Mouse (Mus musculus) limb, embryonic 13.5 days (tissue): ENCODE data around the gene Trip11. TPM values are rescaled to one million over a fixed set of nuclear protein-coding genes. Genes with fewer than 3 reads are reported as not detected.
"Not testable (repeated sequence)": the region's sequence is repeated elsewhere in the genome, so short reads cannot be mapped to it uniquely, and the experiment has no call there.

Experiments used
- ATAC-seq: fragments of 200-750 bp; cut with Nextera tagmentation; 2 replicates; pipeline ENCODE4 v1.8.0; 2017; ENCODE audit warnings: low read depth, moderate number of reproducible peaks, moderate TSS enrichment; ENCODE audit not compliant: low FRiP score
- H3K27ac ChIP-seq: fragments of 300-500 bp; sonication (generic); 2 replicates; pipeline ENCODE4 v1.5.1; 2015; ENCODE audit warnings: inconsistent platforms, mild to moderate bottlenecking, moderate library complexity
- H3K27me3 ChIP-seq: fragments of 300-500 bp; sonication (generic); 2 replicates; pipeline ENCODE4 v1.6.1; 2015; ENCODE audit warnings: mild to moderate bottlenecking, inconsistent platforms
- H3K36me3 ChIP-seq: fragments of 300-500 bp; sonication (generic); 2 replicates; pipeline ENCODE4 v1.6.1; 2015; ENCODE audit warnings: inconsistent platforms, mild to moderate bottlenecking, moderate library complexity
- H3K4me1 ChIP-seq: fragments of 300-500 bp; sonication (generic); 2 replicates; pipeline ENCODE4 v1.6.1; 2015; ENCODE audit warnings: inconsistent platforms
- H3K4me2 ChIP-seq: fragments of 300-500 bp; sonication (generic); replicated peaks from 2 replicates; pipeline ENCODE4 v1.6.1; 2015; ENCODE audit warnings: inconsistent platforms, mild to moderate bottlenecking, moderate library complexity
- H3K4me3 ChIP-seq: fragments of 300-500 bp; sonication (generic); 2 replicates; pipeline ENCODE4 v1.5.1; 2015; ENCODE audit warnings: moderate library complexity, mild to moderate bottlenecking, inconsistent platforms
- H3K9ac ChIP-seq: fragments of 300-500 bp; sonication (generic); 2 replicates; pipeline ENCODE4 v1.6.1; 2015; ENCODE audit warnings: mild to moderate bottlenecking, inconsistent platforms
- H3K9me3 ChIP-seq: fragments of 300-500 bp; sonication (generic); 2 replicates; pipeline ENCODE4 v1.6.1; 2016; ENCODE audit warnings: inconsistent platforms
- WGBS: fragments of 180-500 bp; shearing (Covaris S2); methylation state at CpG from one replicate; pipeline ENCODE4 v1.1.7; 2015; 5-methylcytosine and 5-hydroxymethylcytosine counted together
- polyA plus RNA-seq: library from polyadenylated mRNA; unstranded; fragments of >200 nt; fragmentation: Nextera tagmentation; extraction: Ambion mirVana; gene quantifications from 2 replicates; pipeline ENCODE4 v1.2.1, GENCODE M21; 2015

Trip11 gene
- polyA plus RNA-seq = 29.7 and 33.4 TPM in 2 replicates

DNA sequence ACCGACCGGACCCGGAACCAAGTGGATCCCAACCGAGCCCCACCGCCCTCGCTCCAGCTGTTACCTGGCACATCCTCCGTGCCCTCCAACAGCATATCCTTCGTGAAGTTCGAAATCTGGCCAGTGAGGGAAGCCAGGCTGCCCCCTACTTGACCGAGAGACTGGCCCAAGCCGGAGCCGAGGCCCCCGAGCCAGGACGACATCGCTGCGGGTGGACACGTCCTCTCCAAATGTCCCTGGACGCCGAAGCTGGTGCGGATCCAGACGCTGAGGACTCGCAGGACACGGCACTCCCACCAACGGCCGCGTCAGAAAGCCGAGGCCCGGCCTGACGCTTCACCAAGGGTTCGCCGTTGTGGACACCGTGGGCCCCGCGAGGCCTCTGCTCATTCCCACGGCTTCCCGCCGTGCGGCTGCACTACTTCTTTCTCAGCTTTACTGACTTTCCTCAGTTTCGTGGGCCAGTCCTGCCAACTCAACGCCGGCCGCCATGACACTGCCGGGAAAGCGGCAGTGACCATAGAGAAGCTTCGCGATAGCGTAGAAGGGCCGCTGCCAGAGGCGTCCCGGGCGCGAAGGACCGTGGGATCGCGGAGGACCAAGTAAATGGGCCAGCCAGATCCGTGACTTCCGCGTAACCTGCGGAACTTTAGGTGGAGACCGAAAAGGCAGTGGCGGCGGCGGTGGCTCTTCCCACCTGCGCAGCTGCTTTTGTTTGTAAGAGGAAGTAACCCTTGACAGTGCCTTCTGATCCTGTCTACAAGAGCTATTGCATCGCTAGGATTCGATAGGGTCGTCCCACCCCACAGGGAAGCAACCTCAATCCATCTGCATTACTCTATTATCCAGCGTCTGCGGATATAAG is at the start of gene Trip11:
Gene Trip11, minus strand, starts transcription at position 642 of the 865 bp plus-strand sequence.
- Histone ChIP-seq H3K9ac (peak within 1 kb of the TSS; percentile 94), H3K27me3 (no peaks in the 10 kb centered on the region), H3K4me3 (peak within 1 kb of the TSS; percentile 89), H3K4me1 (peaks cover 18% of the 10 kb centered on the region), H3K36me3 (peaks cover 16% of the 10 kb centered on the region), H3K27ac (peak within 1 kb of the TSS; percentile 91), H3K9me3 (no peaks in the 10 kb centered on the region), H3K4me2 (peak within 1 kb of the TSS; percentile 79)
- WGBS = under 1% methylated on average over 69 of the region's 69 CpGs
- peak; percentile 96 for ATAC-seq

DNA sequence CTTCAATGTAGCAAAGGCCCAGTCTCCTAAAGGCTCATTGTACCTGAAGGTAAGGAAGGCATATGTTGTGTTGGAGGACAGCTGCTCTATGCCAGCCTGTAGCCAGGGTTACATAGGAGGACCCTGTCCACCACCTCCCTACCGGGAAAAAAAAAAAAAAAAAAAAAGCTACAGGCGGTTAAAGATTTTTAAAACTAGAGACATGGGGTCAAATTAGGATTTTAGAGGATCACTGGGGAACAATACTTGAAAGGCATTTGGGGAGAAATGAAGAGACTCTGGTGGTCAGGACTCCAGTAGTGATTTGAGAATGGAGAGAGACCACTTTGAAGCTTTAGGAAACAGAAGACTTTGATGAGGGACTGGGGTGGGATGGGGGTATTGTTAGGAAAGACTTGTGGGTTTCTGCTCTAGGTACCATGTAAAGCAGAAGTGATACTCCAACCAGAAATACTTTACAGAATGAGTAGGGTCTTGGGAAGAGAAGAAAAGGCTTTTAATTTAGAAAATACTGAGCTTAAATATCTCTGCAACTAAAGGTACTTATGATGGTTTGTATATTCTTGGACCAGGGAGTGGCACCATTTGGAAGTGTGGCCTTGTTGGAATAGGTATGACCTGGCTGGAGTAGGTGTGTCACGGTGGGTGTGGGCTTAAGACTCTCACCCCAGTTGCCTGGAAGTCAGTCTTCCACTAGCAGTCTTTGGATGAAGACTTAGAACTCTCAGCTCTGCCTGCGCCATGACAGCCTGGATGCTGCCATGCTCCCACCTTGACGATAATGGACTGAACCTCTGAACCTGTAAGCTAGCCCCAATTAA is 46.1 kb upstream of the Trip11 start:
- H3K36me3 ChIP-seq = not testable (repeated sequence)
- WGBS = 80% methylated on average over 5 of the region's 5 CpGs

DNA sequence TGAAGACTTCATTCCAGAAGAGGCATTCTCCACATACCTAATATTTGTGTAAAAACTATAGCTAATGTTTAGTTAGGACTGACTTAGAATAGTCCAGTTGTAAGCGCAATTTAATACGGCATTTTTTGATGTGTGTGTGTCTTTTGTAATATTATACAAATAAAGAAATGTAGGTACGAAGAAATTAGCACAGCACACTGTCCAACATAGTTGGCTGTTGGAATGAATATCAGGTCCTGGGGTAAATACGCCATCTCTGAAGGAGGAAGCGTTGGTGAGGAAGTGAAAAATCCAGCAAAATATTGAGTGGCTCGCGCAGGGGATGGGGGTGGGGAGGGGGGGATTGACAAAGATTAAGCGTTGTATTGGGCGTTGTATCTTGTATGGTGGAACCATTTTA is 45.5 kb upstream of the Trip11 start:
- Histone ChIP-seq H3K9ac (peak overlapping the region; percentile 45), H3K9me3 (no peaks in the 10 kb centered on the region), H3K27me3 (no peaks in the 10 kb centered on the region), H3K4me3 (peak overlapping the region; percentile 80), H3K4me1 (peaks cover 12% of the 10 kb centered on the region), H3K27ac (0 out of 2 replicates have a peak overlapping the region, but pooled peaks have one; percentile 3), H3K4me2 (peak overlapping the region; percentile 52), H3K36me3 (no peaks in the 10 kb centered on the region)
- no peak for ATAC-seq
- WGBS = 51% methylated on average over 9 of the region's 9 CpGs

More for the DNA sequence above, 46.1 kb upstream of the Trip11 start:
- H3K9me3 ChIP-seq, ATAC-seq, H3K9ac ChIP-seq, H3K27me3 ChIP-seq: not testable (repeated sequence)
- Histone ChIP-seq H3K4me3 (peak overlapping the region; percentile 80; the same call in 1 of the 2 replicates), H3K4me1 (peaks cover 12% of the 10 kb centered on the region), H3K27ac (0 out of 2 replicates have a peak overlapping the region, but pooled peaks have one; percentile 3), H3K4me2 (peak overlapping the region; percentile 52)

DNA sequence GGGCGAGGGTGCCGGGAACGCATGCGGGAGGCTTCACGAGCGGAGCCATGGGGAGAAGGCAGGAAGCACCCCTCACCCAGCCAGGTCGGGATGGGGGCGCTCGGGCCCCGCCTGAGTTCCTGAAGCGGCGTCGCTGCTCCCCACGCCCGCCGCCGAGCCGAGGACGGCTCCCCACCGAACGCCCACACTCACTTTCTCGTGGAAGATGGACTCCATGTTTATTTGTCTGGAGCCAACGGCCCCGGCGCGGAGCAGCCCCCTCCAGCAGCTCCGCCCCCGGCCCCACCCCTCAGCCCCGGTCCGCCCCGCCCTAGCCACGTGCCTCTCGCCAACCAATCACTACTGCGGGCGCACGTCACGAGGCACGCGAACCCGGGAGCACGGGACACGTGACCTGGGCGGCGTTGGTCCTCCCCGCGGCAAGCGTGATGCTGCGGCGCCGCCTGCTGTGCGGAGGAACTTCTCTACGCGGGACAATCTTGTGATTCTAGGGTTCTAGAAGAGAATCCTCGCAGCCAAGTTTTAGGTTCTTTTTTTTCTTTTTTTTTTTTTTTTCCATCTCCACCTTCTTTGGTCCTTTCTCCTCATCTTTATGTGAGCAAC is 45.0 kb upstream of the Trip11 start, which contains the start of gene Atxn3:
Gene Atxn3, minus strand, starts transcription at position 305 of the 603 bp plus-strand sequence.
- Histone ChIP-seq H3K9ac (peak within 1 kb of the TSS; percentile 85), H3K27me3 (no peaks in the 10 kb centered on the region), H3K4me2 (peak within 1 kb of the TSS; percentile 66), H3K36me3 (no peaks in the 10 kb centered on the region), H3K27ac (peak within 1 kb of the TSS; percentile 22; the same call in 1 of the 2 replicates), H3K4me1 (peaks cover 12% of the 10 kb centered on the region), H3K9me3 (no peaks in the 10 kb centered on the region), H3K4me3 (peak within 1 kb of the TSS; percentile 80)
- WGBS = under 1% methylated on average over 49 of the region's 54 CpGs
- peak; percentile 99 for ATAC-seq

DNA sequence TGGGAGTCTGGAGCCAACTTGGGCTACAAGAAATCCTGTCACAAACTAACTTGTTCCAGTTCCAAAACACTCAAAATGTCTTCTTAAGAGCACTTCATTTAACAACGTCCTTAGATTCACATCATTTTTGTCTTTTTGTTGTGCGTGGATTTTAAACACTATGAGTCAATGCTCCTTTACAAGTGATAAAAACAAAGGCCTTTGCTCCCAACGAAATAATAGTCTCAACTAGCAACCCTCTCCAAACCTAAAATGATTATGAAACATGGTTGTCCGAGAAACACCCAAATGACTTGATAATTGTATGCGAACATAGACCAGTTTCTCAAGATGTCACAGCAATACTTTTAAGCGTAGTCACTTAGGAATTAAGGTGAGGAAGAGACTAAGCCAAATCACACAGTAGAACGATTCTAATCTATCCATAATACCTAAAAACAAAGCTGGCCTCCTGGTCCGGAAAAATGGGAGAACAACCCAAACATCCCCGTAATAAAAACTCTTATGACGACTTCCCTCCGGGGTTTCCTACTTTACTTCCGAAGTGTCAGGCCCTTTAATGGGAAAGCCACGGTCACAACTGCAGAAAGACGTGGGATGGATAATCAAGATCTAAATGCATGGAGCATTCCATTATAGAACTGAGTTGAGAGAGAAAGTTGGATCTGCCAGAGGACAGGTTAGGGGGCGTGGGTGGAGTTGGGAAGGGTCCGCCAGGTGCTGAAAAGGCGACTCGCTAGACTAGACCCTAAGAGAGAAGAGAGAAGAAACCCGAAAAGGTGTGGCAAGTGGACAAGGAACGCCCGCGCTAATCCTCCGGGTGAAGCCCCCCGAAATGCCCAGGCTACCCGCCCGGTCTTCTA is 44.2 kb upstream of the Trip11 start:
- H3K27ac ChIP-seq = peak overlapping the region; percentile 22; the same call in 1 of the 2 replicates
- H3K4me2 ChIP-seq = peak overlapping the region; percentile 66
- ATAC-seq = no peak; the same call in 1 of the 2 replicates
- no peaks in the 10 kb centered on the region for H3K36me3 ChIP-seq
- peaks cover 12% of the 10 kb centered on the region for H3K4me1 ChIP-seq
- H3K27me3 ChIP-seq = no peaks in the 10 kb centered on the region
- H3K9me3 ChIP-seq = no peaks in the 10 kb centered on the region
- H3K9ac ChIP-seq = peak overlapping the region; percentile 85
- H3K4me3 ChIP-seq = peak overlapping the region; percentile 80
- WGBS = 14% methylated on average over 26 of the region's 26 CpGs

DNA sequence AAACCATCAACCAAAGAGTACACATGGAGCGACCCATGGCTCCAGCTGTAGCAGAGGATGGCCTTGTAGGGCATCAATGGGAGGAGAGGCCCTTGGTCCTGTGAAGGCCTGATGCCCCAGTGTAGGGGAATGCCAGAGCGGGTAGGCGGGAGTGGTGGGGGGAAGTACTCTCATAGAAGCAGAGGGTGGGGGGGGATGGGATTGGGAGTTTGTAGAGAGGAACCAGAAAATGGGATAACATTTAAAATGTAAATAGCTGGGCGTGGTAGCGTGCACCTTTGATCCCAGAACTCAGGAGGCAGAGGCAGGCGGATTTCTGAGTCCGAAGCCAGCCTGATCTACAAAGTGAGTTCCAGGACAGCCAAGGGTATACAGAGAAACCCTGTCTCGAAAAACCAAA is 42.8 kb upstream of the Trip11 start:
- not testable (repeated sequence) for H3K9ac ChIP-seq, H3K27ac ChIP-seq, H3K36me3 ChIP-seq, H3K4me2 ChIP-seq, H3K4me3 ChIP-seq, H3K27me3 ChIP-seq, H3K9me3 ChIP-seq, ATAC-seq
- peaks cover 12% of the 10 kb centered on the region for H3K4me1 ChIP-seq
- 95% methylated on average over 8 of the region's 8 CpGs for whole genome bisulfite sequencing

DNA sequence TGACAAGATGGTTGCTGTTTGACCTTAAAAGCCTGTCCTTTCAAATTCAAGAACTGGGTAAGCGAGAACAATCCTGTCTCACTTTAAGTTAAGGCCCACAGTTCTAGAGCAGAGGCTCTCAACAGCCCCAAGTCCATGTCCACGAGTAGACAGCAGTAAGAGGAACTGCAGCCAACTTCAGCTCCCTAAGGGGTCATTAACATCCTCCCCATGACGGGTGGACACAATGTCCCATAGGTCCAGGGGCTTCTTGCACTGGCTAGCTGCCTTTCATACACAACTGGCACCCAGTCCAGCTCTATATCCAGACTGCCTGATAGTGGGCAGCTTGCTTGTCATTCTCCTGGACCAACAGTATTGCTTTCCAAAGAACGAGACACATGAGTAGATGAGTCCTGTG is 35.7 kb upstream of the Trip11 start:
- Histone ChIP-seq H3K27ac (no peak overlapping the region), H3K4me3 (no peak overlapping the region), H3K9me3 (no peaks in the 10 kb centered on the region), H3K36me3 (peaks cover 38% of the 10 kb centered on the region), H3K4me2 (no peak overlapping the region), H3K9ac (no peak overlapping the region), H3K4me1 (no peaks in the 10 kb centered on the region), H3K27me3 (no peaks in the 10 kb centered on the region)
- ATAC-seq = no peak
- 78% methylated on average over 4 of the region's 4 CpGs for WGBS

DNA sequence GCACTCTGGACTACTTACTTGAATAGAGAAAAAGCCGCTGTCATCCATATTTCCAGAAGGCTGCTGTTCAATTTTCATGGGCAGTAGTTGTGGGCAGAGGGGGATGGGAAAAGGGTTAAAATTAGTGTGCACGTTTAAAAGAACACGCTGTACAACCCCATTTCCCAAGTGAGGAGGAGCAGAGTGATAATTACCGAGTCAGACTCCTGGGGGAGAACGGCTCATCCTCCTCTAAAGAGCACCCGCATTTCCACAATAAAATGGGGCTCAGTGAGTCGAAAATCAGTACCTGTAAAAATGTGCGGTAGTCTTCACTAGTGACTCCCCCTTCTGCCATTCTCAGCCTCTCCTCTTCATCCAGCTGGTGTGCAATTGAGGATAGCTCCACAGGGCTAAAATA is 34.9 kb upstream of the Trip11 start:
- Histone ChIP-seq H3K4me2 (no peak overlapping the region), H3K9ac (no peak overlapping the region), H3K27me3 (no peaks in the 10 kb centered on the region), H3K4me3 (no peak overlapping the region), H3K36me3 (peaks cover 42% of the 10 kb centered on the region), H3K9me3 (no peaks in the 10 kb centered on the region), H3K27ac (no peak overlapping the region), H3K4me1 (no peaks in the 10 kb centered on the region)
- no peak for ATAC-seq
- 88% methylated on average over 8 of the region's 8 CpGs for WGBS

DNA sequence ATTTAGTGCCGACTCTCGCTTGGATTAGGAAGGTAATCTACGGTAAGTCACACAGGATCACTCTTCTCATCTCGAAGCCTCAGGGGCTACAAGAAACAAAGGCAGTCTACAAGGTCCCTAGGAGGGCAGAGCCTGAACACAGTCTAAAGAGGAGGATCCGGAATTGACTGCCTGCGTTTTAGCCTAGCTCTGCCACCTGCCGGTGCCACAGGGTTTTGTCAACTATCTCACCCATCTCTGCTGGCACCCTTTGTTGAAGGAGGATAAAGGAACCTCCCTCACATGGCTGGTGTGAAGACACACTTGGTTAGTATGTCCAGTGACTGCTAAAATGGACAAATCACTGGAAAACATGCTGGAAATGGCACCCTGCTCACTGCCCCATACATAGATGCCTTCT is 24.5 kb upstream of the Trip11 start:
- H3K36me3 ChIP-seq = peaks cover 78% of the 10 kb centered on the region
- WGBS = 84% methylated on average over 7 of the region's 7 CpGs
- no peak for ATAC-seq

DNA sequence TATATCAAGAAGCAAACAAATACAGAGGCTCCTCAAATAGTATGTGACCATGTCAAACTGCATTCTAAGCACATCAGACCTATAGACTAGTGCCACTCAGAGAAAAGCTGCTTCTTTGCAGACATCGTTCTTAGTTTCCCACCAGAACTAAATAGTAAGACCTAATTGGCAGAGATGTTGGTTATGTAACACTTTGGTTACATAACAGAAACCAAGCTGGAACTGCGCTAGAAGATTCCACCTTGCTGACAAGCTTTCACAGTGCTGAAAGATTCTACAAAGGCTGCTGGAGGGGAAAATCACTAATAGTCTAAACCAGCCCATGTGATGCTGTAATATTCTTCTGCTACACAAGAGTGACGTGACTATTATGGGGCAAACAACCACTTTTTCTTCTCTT is 22.2 kb upstream of the Trip11 start:
- Histone ChIP-seq H3K36me3 (peaks cover 79% of the 10 kb centered on the region), H3K9me3 (no peaks in the 10 kb centered on the region), H3K9ac (no peak overlapping the region), H3K27ac (no peak overlapping the region), H3K27me3 (no peaks in the 10 kb centered on the region), H3K4me1 (no peaks in the 10 kb centered on the region), H3K4me3 (no peak overlapping the region), H3K4me2 (no peak overlapping the region)
- ATAC-seq = no peak
- WGBS = 96% methylated on average over 3 of the region's 3 CpGs

More for the DNA sequence above, 24.5 kb upstream of the Trip11 start:
- H3K9ac ChIP-seq = no peak overlapping the region
- no peaks in the 10 kb centered on the region for H3K27me3 ChIP-seq
- no peak overlapping the region for H3K4me2 ChIP-seq
- H3K4me1 ChIP-seq = no peaks in the 10 kb centered on the region
- H3K9me3 ChIP-seq = peaks cover 5% of the 10 kb centered on the region; the same call in 1 of the 2 replicates
- H3K4me3 ChIP-seq = no peak overlapping the region
- no peak overlapping the region for H3K27ac ChIP-seq

DNA sequence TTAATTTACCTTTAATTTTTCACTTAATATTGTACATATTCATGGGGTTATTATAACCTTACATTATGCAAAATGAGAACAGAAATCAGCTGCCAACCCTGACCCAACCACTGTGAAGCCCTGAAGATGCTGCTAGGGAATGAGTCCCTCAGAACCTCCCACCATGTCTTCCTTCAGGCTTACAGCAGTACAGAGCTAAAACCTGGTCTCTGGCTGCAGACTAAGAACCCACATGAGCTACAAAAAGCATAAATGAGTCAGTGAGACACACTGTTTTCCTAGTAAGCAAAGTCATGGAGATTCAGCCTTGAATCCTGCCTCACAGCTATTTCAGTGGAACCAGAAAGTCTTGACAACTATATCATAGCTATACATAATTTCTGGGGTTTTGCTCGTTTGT is 15.4 kb upstream of the Trip11 start:
- Histone ChIP-seq H3K36me3 (peaks cover 88% of the 10 kb centered on the region), H3K4me3 (no peak overlapping the region), H3K27me3 (no peaks in the 10 kb centered on the region), H3K9ac (no peak overlapping the region), H3K4me1 (no peaks in the 10 kb centered on the region), H3K4me2 (no peak overlapping the region), H3K9me3 (no peaks in the 10 kb centered on the region), H3K27ac (no peak overlapping the region)
- ATAC-seq = no peak
- WGBS = 94% methylated on average over 1 of the region's 1 CpGs
